Mouse (Mus musculus): Measurements from ENCODE around the gene Mgat1. TPM values are rescaled to one million over a fixed set of nuclear protein-coding genes. Genes with fewer than 3 reads are reported as not detected.
A peak's percentile ranks its signal among the peaks of the same experiment; 100 is the strongest.
"Not testable (repeated sequence)": the region's sequence is repeated elsewhere in the genome, so short reads cannot be mapped to it uniquely, and the experiment has no call there.

Gene Mgat1
- 88.9 and 91.9 TPM in 2 replicates for polyA plus RNA-seq (2015; fragmentation: Nextera tagmentation; extraction: Ambion mirVana)

DNA sequence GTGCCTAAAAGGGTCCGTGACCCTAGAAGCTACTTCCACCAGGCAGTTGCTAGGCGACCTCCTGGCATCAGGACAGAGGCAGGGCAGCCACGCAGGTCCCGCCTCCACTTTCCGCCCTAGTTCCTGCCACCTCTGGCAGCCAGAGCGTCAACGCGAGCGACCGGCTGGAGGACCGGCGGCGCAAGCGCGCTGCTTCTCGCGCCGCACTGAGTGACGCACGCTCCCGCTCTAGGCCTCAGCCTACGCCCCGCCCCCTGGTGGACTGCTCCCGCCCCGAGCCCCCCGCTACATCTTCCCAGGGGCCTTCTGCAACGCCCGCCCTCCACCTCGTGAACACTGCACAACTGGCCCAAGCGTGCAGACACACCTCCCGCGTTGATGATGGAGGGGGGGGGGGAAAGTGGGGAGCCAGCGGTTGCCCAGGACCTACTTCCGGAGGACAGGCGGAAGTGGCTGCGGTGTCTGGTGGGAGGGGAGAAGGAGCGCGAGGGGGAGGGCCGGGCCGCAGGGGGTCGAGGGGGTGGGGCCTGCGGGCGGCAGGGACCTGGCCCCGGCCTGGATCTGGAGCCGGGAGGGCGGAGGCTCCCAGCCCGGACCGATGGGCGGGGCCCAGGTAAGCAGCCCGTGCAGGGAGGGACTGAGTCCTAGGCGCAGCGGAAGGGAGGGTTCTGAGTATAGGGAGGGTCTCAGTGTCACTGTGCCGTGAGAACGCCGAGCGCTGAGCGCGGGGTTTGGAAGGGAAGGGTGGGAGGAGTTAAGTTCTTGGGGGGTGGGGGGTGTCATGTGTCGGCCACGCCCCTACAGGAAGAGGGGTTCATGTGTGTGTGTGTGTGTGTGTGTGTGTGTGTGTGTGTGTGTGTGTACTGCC lies at the start of gene Mgat1:
Mgat1 (plus strand) TSS at position 465 of the 868 bp plus-strand sequence.
- Histone ChIP-seq H3K9ac (replicated peaks; ENCODE audit: low read length) (peak within 1 kb of the TSS; percentile 64), H3K27me3 (ENCODE audit: insufficient read depth, low read length) (no peaks in the 10 kb centered on the region), H3K4me1 (ENCODE audit: insufficient read depth, low read length) (peaks cover 42% of the 10 kb centered on the region), H3K4me2 (replicated peaks; ENCODE audit: low read depth, low read length) (peak within 1 kb of the TSS; percentile 69), H3K36me3 (ENCODE audit: insufficient read depth, low read length) (no peaks in the 10 kb centered on the region), H3K4me3 (ENCODE audit: low read length) (peak within 1 kb of the TSS; percentile 55), H3K27ac (ENCODE audit: low read length) (peak within 1 kb of the TSS; percentile 87), H3K9me3 (ENCODE audit: low read length) (no peaks in the 10 kb centered on the region)
- ATAC-seq (ENCODE audit: low FRiP score, low TSS enrichment): peak; percentile 95
- WGBS: under 1% methylated on average over 59 of the region's 60 CpGs

- not testable (repeated sequence) for H3K9ac ChIP-seq (replicated peaks; ENCODE audit: low read length); H3K9me3 ChIP-seq (ENCODE audit: low read length); ATAC-seq (ENCODE audit: low FRiP score, low TSS enrichment); H3K27me3 ChIP-seq (ENCODE audit: insufficient read depth, low read length); H3K4me3 ChIP-seq (ENCODE audit: low read length); H3K4me1 ChIP-seq (ENCODE audit: insufficient read depth, low read length); H3K36me3 ChIP-seq (ENCODE audit: insufficient read depth, low read length); H3K4me2 ChIP-seq (replicated peaks; ENCODE audit: low read depth, low read length)
- 96% methylated on average over 9 of the region's 9 CpGs for WGBS
- H3K27ac ChIP-seq (ENCODE audit: low read length): 0 out of 2 replicates have a peak overlapping the region, but pooled peaks have one; percentile 14
These were observed 49.2 kb upstream of the Mgat1 start for GRCm38 (mm10) chr11:49194771-49195170.

GRCm38 (mm10) chr11:49195819-49196322 lies 48.1 kb upstream of the Mgat1 start:
- no peak for ATAC-seq (ENCODE audit: low FRiP score, low TSS enrichment)
- no peaks in the 10 kb centered on the region for H3K36me3 ChIP-seq (ENCODE audit: insufficient read depth, low read length)
- H3K27ac ChIP-seq (ENCODE audit: low read length): peak overlapping the region; percentile 14; the same call in 1 of the 2 replicates
- no peak overlapping the region for H3K4me3 ChIP-seq (ENCODE audit: low read length)
- H3K27me3 ChIP-seq (ENCODE audit: insufficient read depth, low read length): no peaks in the 10 kb centered on the region
- no peak overlapping the region for H3K9ac ChIP-seq (replicated peaks; ENCODE audit: low read length)
- H3K9me3 ChIP-seq (ENCODE audit: low read length): no peaks in the 10 kb centered on the region
- WGBS: 85% methylated on average over 7 of the region's 7 CpGs
- no peaks in the 10 kb centered on the region for H3K4me1 ChIP-seq (ENCODE audit: insufficient read depth, low read length)
- no peak overlapping the region for H3K4me2 ChIP-seq (replicated peaks; ENCODE audit: low read depth, low read length)

DNA sequence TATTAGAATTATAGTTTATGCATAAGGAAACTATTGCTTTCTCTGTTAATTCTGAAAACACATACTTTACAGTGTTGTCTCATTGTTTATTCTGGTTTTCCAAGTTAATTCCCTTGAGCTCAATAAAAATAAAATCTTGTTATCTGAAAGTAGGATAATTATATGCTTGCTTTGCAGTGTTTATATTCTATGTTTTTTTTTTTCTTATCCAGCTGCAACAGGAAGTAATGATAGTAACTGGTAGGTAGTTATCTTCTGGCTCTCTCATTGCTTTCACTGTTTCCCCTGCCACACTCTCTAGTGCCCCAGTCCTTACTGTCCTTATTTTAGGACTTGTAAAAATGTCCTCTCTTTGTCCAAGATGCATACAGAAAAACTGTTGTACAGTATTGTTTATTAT lies 43.3 kb upstream of the Mgat1 start:
- no peak for ATAC-seq (ENCODE audit: low FRiP score, low TSS enrichment)
- Histone ChIP-seq H3K27me3 (ENCODE audit: insufficient read depth, low read length) (no peaks in the 10 kb centered on the region), H3K4me1 (ENCODE audit: insufficient read depth, low read length) (peaks cover 18% of the 10 kb centered on the region), H3K9me3 (ENCODE audit: low read length) (no peaks in the 10 kb centered on the region), H3K4me2 (replicated peaks; ENCODE audit: low read depth, low read length) (no peak overlapping the region), H3K27ac (ENCODE audit: low read length) (no peak overlapping the region), H3K9ac (replicated peaks; ENCODE audit: low read length) (no peak overlapping the region), H3K4me3 (ENCODE audit: low read length) (no peak overlapping the region), H3K36me3 (ENCODE audit: insufficient read depth, low read length) (no peaks in the 10 kb centered on the region)

DNA sequence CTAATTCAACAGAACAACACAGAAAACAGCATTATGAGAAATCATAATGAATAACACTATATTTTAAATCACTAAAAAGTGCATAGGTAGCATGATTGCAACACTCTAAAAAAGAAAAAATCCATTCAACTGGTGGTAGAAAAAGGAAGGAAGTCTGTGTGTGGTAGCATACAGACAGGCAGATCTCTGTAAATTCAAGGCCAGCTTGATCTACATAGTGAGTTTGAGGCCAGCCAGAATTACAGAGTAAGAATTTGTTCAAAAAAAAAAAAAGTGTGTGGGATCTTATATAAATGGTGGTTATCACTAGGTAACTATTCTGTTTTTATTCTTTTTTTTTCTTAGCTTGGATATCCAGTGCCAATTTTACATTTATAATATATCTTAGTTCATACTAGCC lies 42.8 kb upstream of the Mgat1 start:
- no peak for ATAC-seq (ENCODE audit: low FRiP score, low TSS enrichment)
- H3K27ac ChIP-seq (ENCODE audit: low read length): no peak overlapping the region
- peaks cover 18% of the 10 kb centered on the region for H3K4me1 ChIP-seq (ENCODE audit: insufficient read depth, low read length)
- H3K9me3 ChIP-seq (ENCODE audit: low read length): no peaks in the 10 kb centered on the region
- H3K9ac ChIP-seq (replicated peaks; ENCODE audit: low read length): no peak overlapping the region
- peaks cover under 1% of the 10 kb centered on the region; the same call in 1 of the 2 replicates for H3K36me3 ChIP-seq (ENCODE audit: insufficient read depth, low read length)
- H3K27me3 ChIP-seq (ENCODE audit: insufficient read depth, low read length): no peaks in the 10 kb centered on the region
- H3K4me2 ChIP-seq (replicated peaks; ENCODE audit: low read depth, low read length): no peak overlapping the region
- no peak overlapping the region for H3K4me3 ChIP-seq (ENCODE audit: low read length)

GRCm38 (mm10) chr11:49202071-49202470 lies 41.9 kb upstream of the Mgat1 start:
- no peak for ATAC-seq (ENCODE audit: low FRiP score, low TSS enrichment)
- H3K27ac ChIP-seq (ENCODE audit: low read length): peak overlapping the region; percentile 98
- H3K4me1 ChIP-seq (ENCODE audit: insufficient read depth, low read length): peaks cover 18% of the 10 kb centered on the region
- no peaks in the 10 kb centered on the region for H3K9me3 ChIP-seq (ENCODE audit: low read length)
- peak overlapping the region; percentile 86 for H3K4me2 ChIP-seq (replicated peaks; ENCODE audit: low read depth, low read length)
- H3K36me3 ChIP-seq (ENCODE audit: insufficient read depth, low read length): peaks cover 8% of the 10 kb centered on the region
- 34% methylated on average over 2 of the region's 2 CpGs for whole genome bisulfite sequencing
- peak overlapping the region; percentile 74 for H3K4me3 ChIP-seq (ENCODE audit: low read length)
- no peaks in the 10 kb centered on the region for H3K27me3 ChIP-seq (ENCODE audit: insufficient read depth, low read length)
- peak overlapping the region; percentile 96 for H3K9ac ChIP-seq (replicated peaks; ENCODE audit: low read length)

- peak overlapping the region; percentile 96 for H3K9ac ChIP-seq (replicated peaks; ENCODE audit: low read length)
- ATAC-seq (ENCODE audit: low FRiP score, low TSS enrichment): peak; percentile 56; the same call in 1 of the 2 replicates
- WGBS: under 1% methylated on average over 10 of the region's 10 CpGs
These were observed 41.4 kb upstream of the Mgat1 start for GRCm38 (mm10) chr11:49202523-49203061.

DNA sequence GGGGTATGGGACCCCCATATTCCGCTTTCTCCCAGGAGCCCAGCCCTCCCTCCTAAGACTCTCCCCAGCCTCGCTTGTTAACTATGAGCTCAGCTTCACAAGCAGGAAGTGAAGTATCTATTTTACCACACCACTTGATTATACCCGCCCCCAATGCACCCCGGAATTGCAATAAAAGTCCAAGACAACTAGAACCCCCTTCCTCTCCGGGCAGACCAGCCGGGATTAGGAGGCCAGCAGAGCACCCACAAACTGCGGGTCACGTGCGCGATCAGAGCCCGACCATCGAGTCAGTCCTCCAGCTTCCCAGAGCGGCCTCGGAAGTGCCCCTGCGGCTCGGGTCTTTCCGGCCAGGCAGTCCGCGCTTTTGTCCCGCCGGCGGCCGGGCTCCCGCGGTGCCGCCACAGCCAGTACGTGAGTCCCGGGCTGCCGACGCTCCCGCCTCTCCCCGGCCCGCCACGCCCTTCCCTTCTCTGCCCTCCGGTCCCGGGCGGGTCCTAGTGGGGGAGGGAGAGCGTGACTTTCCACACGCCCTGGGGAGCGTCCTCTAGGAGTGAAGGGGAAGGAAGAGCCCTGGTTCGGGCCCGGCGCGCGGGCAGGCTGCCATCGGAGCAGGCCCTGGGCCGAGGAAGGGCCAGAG lies 40.7 kb upstream of the Mgat1 start, which contains the start of gene Zfp62:
Zfp62 (plus strand) TSS at position 164 of the 640 bp plus-strand sequence.
- Histone ChIP-seq H3K36me3 (ENCODE audit: insufficient read depth, low read length) (peaks cover 8% of the 10 kb centered on the region), H3K9ac (replicated peaks; ENCODE audit: low read length) (peak within 1 kb of the TSS; percentile 96), H3K4me1 (ENCODE audit: insufficient read depth, low read length) (peaks cover 18% of the 10 kb centered on the region), H3K9me3 (ENCODE audit: low read length) (no peaks in the 10 kb centered on the region), H3K4me2 (replicated peaks; ENCODE audit: low read depth, low read length) (peak within 1 kb of the TSS; percentile 86), H3K4me3 (ENCODE audit: low read length) (peak within 1 kb of the TSS; percentile 74), H3K27me3 (ENCODE audit: insufficient read depth, low read length) (no peaks in the 10 kb centered on the region), H3K27ac (ENCODE audit: low read length) (peak within 1 kb of the TSS; percentile 98)
- under 1% methylated on average over 43 of the region's 47 CpGs for WGBS
- ATAC-seq (ENCODE audit: low FRiP score, low TSS enrichment): peak; percentile 95

More at GRCm38 (mm10) chr11:49202523-49203061, 41.4 kb upstream of the Mgat1 start:
- peak overlapping the region; percentile 74 for H3K4me3 ChIP-seq (ENCODE audit: low read length)
- peak overlapping the region; percentile 86 for H3K4me2 ChIP-seq (replicated peaks; ENCODE audit: low read depth, low read length)
- no peaks in the 10 kb centered on the region for H3K27me3 ChIP-seq (ENCODE audit: insufficient read depth, low read length)
- H3K9me3 ChIP-seq (ENCODE audit: low read length): no peaks in the 10 kb centered on the region
- H3K36me3 ChIP-seq (ENCODE audit: insufficient read depth, low read length): peaks cover 8% of the 10 kb centered on the region
- peaks cover 18% of the 10 kb centered on the region for H3K4me1 ChIP-seq (ENCODE audit: insufficient read depth, low read length)
- peak overlapping the region; percentile 98 for H3K27ac ChIP-seq (ENCODE audit: low read length)

- Histone ChIP-seq H3K9ac (replicated peaks; ENCODE audit: low read length) (peak overlapping the region; percentile 96), H3K4me2 (replicated peaks; ENCODE audit: low read depth, low read length) (peak overlapping the region; percentile 86), H3K4me3 (ENCODE audit: low read length) (peak overlapping the region; percentile 74), H3K27ac (ENCODE audit: low read length) (peak overlapping the region; percentile 98), H3K9me3 (ENCODE audit: low read length) (no peaks in the 10 kb centered on the region), H3K27me3 (ENCODE audit: insufficient read depth, low read length) (no peaks in the 10 kb centered on the region), H3K36me3 (ENCODE audit: insufficient read depth, low read length) (peaks cover 8% of the 10 kb centered on the region), H3K4me1 (ENCODE audit: insufficient read depth, low read length) (peaks cover 18% of the 10 kb centered on the region)
- ATAC-seq (ENCODE audit: low FRiP score, low TSS enrichment): peak; percentile 73
- WGBS: under 1% methylated on average over 24 of the region's 24 CpGs
These were observed 40.1 kb upstream of the Mgat1 start for GRCm38 (mm10) chr11:49203771-49204497.
